Mouse (Mus musculus): ENCODE measurements around the gene Best2.
A peak's percentile ranks its signal among the peaks of the same experiment; 100 is the strongest.

Gene Best2

DNA sequence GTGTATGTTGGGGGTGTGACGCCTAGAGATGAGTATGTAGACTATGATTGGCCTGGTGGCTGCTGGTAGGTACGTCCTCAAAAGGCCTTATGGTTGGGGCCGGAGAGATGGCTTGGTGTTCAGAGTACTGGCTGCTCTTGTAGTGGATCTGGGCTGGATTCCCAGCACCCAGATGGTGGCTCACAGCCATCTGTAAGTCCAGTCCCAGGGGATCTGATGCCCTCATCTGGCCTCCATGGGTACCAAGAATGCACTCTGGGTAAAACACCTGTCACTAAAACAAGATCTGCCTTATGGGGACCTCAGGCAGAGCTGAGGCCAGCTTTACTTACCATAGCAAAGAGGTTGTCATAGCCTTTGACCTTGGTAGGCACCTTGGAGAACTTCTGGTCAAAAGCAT, 9.5 kb upstream of the Best2 start:
- DNase-seq (ENCODE audit: extremely low spot score) = no peak

DNA sequence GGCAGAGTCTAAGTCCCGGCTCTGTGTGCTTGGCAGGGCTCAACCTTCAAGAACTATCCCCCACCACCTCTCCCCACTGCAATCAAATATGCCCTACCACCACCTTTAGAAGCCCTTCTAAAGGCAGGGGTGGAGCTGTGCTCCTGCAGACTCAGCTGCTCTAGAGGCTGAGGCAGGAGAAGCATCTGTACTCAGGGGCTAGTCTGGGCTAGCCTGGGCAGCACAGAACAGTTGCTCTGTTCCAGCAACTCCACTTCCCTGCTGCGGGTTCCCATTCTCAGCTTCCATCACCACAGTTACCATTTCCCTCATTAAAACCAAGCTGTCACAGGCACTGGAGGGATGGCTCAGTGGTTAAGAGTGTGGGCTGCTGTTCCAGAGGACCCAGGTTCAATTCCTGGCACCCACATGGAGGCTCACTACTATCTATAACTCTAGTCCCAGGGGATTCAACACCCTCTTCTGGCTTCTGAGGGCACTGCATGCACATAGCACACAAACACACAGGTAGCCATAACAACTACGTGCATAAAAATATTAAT, 7.3 kb upstream of the Best2 start:
- DNase-seq (ENCODE audit: extremely low spot score) = no peak

DNA sequence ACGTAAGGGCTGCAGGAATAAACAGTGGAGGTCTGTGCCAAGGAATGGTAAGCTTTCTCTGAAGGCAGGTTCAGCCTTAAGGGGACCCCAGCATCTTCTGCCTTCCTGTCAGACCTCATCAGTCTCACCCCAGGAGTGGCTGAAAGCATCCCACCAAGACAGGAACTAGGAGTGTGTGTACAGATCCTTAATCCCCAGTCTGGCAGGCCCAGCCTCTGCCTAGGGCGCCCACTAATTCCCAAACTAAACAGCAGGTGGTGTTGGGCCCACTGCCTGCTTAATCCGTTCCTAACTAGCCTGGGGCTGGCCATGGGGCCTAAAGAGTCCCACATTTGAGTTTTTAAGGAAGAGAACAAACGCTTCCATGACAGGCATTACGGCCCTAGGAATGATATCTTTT, 2.9 kb upstream of the Best2 start:
- no peak for DNase-seq (ENCODE audit: extremely low spot score)

DNA sequence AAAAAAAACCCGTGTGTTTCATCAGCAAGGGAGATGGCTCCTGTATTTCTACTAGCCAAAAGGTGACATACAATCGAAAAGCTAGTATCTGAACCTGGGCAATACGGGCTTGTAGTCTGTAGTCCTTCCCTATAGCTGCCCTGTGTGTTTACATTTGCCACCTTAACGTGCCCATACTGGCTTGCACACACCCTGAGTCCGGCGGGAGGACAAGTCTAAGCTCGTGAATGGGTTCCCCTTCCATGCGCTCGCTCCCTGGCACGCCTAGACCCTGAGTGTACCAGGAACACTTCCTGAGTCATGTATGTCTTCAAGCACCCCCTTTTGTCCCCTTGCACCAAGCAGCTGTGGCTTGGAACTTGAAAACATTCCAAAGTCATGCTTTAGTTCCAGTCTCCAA, 2.4 kb upstream of the Best2 start:
- DNase-seq (ENCODE audit: extremely low spot score) = no peak

DNA sequence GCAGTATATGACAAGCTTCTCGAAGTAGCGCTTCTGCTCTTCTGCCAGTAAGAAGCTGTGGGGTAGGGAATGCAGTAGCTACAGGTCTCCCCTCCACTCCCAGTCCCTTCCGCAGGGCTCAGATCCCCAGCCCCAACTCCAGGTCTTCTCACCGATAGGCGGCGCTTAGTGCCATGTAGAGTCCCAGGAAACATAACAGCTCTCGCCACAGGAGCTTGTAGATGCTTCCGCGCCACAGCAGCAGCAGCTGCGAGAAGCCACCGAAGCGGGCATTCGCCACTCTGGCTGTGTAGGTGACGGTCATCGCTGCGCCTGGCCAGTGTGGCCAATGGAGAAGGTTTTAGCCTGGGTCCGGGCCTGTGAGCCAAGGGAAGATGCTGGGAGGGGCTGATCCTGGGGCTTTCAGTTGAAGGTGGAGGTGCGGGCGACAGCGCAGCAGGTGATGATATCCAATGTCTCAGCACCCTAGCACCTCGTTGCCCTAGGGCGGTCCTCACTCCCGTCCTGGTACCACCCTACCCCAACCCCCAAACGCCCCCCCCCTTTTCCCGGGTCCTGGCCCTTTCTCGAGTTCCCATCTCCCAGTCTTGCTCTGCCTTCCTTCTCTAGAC, 996 bp downstream of the Best2 start:
- peak; percentile 75 for DNase-seq (ENCODE audit: extremely low spot score)

DNA sequence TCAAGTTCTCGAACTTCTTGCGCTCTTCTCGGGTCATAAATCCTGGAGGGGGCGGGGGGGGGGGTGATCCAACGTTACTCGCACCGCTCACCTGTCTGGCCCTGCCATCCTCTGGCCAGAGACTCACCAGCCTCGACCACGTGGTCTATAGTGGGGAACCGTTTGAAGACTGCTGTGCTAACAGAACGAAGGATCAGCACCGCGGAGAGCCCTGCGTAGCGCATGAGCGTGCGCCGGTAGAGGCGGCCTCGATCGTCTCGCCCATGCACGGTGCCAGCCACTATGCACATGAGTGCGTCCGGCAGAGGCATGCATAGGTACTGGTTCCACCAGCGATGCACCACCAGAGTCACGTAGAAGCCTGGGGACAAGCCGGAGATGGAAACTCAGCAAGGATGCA, 3.1 kb downstream of the Best2 start:
- no peak for DNase-seq (ENCODE audit: extremely low spot score)

DNA sequence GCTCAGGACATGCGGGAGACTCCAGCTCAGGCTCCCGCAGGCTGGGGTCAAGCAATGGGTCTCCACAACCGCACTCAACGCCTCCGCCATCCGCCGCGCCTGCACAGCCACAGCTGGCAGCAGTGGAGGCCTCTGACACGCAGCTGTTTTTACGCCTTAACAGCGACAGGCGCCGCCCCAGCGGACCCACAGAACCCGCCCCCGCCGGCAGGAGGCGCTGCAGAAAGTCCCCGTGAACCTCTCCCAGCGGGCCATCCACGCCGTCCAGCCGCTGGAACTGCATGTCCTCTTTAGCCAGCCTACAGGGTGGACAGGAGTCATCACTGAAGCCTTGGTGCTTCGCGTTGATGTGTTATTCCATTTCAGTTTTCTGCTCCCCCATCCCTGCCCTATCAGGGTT, 6.6 kb downstream of the Best2 start:
- DNase-seq (ENCODE audit: extremely low spot score) = peak; percentile 47

DNA sequence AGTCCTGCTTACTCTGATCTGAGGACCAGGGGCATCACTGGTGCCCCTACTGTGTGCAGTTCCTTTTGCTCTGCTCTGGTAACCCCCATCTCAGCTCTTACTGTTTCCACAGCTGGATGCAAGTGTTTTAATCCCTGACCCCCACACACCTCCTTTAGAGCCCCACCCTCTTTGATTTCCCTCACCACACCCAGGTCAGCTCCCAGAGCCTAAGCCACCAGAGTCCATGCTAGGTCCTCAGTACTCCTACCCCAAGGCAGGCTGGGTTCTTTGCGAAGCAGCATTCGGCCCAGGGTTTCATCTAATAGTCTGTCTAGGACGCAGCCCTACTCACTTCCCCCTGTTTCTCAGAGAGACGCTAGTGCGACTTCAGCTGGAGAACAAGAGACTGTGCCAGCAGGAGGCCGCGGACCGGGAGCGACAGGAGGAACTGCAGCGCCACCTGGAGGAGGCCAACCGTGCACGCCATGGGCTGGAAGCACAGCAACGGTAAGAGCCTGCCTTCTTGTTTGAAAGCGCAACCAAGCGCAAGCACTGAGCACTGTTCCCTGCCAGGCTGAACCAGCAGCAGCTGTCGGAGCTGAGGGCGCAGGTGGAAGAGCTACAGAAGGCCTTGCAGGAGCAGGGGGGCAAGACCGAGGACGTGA, 16.6 kb downstream of the Best2 start:
- peak; percentile 89 for DNase-seq (ENCODE audit: extremely low spot score)

DNA sequence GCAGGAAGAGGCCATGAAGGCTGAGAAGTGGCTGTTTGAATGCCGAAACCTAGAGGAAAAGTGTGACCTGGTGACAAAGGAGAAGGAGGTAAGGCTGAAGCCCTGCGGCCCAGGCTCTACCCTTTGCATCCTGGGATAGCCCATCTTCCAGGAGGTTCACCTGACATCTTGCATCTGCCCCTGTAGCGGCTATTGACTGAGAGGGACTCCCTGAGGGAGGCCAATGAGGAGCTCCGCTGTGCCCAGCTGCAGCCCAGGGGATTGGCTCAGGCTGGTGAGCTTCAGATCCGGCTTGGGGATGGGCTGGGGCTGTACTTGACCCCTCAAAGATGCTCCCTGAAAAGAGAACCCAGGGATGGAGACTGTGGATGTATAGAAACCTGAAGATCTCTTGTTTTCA, 17.4 kb downstream of the Best2 start:
- DNase-seq (ENCODE audit: extremely low spot score) = no peak

DNA sequence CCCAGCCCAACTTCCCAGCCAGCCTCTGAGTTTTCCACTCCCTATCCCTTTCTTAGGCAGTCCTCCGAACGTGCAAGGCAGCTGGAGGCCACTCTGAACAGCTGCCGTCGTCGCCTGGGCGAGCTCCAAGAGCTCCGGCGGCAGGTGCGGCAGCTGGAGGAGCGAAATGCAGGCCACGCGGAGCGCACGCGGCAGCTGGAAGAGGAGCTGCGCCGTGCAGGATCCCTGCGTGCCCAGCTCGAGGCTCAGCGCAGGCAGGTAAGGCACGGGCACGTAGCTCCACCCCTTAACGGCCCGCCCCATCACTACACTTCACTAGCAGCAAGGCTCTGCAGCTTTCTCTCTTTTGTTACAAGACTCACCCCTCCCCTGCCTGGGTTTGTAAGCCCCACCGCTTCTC, 18.7 kb downstream of the Best2 start:
- DNase-seq (ENCODE audit: extremely low spot score) = no peak

DNA sequence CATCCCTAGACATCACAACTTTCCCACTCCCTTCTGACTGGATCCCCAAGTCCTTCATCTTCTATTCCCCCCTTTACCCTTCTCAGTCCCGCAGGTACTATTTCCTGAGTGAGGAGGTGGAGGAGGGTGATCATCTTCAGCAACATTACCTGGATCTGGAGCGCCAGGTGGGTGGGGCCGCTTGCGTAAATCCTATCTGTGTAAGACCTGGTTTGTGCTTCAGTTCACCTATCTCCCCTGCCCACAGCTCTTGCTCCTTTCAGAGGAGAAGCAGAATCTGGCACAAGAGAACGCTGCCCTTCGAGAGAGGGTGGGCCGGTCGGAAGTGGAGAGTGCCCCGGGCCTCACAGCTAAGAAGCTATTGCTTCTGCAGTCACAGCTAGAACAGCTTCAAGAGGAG, 20.0 kb downstream of the Best2 start:
- no peak for DNase-seq (ENCODE audit: extremely low spot score)

DNA sequence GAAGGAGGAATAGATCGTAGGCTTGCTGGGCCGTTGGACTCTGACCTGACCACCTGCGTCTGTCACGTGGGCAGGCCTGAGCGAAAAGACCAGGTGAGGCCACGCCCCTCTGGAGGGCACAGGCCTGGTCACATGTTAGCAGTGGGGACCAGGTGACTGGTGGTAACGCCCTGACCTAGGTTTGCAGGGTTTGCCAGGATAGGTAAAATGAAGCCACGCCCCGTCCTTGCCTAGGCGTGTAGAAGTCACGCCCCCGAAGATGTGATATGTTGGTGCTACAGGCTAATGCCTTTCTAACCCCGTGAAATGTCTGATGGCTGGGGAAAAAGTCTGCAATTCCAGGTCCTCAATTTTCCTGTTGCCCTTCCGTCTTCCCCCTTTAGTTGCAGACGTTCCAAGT, 23.5 kb downstream of the Best2 start:
- no peak for DNase-seq (ENCODE audit: extremely low spot score)

DNA sequence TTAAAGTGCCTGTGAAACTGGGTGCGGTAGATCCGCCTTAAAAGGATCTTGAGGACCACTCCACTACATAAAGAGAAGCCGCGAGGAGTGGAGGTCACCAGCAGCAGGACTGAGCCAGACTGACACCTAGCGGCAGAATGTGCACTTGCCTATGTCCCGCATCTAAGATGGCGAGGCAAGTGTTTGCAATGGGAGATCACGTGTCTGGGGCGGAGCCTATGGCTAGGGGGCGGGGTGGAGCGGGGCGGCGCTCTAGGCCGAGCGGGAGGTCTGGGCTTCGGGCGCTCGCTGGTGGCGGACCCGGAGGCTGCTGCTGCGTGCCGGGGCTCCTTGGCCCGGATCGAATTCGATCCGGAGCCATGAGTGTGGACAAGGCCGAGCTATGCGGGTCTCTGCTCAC, 24.0 kb downstream of the Best2 start, which contains the start of gene Hook2:
TSS of gene Hook2 (plus strand) at position 255 of the 400 bp plus-strand sequence.
- peak; percentile 97 for DNase-seq (ENCODE audit: extremely low spot score)

DNA sequence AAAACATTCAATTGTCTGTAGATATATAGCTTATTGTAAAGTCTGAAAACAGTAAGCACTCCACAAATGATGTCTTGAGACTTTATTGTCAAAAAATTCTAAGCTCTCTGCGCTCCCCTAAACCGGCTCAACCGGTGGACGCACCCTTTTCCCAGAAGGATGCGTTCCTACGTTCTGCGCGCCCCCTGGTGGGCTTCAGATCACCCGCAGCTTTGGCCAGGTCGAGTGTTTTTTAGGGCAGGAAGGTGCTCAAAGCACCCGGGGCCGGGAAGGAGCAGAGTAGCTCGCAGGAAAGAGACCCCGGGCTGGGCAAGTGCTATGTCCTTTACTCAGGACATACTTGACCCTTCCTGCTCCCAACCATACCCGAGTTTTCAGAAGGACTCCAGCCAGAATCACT, 24.5 kb downstream of the Best2 start:
- DNase-seq (ENCODE audit: extremely low spot score) = peak; percentile 89

DNA sequence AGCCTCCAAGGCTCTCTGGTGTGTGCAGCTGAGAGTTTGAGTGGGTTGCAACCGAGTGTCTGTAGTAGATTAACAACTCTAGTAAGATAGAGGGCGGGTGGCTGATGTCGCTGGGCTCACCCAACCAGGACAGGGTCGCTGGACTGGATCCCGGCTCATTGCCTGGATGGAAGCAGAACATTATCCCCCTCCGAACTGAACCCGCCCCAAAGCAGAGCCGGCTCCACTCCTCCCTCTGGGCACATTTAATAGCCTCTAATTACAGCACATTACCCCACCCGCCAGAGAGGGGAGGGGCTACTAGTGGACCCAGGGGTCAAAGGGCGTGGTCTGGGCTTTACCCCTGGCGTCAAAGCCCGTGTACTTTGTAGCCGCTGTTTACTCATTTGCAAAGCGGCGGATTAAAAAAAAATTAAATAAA, 25.0 kb downstream of the Best2 start:
- DNase-seq (ENCODE audit: extremely low spot score) = peak; percentile 47

DNA sequence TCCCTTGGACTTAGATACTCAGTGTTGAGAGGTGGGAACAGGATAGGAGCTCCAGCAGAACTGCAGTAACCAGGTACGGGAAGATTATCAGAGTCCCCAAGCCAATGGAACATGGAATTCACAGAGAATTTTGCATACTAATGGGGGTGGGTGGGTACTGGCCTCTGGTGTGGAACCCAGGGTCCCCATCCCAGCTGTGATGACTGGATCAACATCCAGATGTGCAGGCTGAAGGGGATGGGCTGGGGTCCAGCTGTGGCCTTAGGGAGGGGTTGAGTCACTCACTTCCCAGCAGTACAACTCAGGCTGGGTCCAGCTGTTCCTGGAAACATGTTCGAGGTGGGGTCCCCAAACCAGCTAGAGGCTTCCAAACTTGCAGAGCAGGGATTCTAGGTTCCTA, 26.4 kb downstream of the Best2 start:
- no peak for DNase-seq (ENCODE audit: extremely low spot score)

DNA sequence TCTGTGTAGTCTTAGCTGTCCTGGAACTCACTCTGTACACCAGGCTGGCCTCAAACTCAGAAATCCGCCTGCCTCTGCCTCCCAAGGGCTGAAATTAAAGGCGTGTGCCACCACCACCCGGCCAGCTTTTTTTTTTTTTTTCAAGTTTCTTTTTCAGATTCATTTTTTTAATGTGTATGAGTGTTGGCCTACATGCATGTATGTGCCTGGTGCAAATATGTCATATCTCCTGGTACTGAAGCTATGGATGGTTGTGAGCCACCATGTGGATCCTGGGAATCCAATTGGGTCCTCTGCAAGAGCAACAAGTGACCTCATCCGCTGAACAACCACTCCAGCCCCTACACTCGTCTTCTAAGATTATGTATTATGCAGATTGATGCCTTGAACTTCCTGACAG, 26.9 kb downstream of the Best2 start:
- no peak for DNase-seq (ENCODE audit: extremely low spot score)

DNA sequence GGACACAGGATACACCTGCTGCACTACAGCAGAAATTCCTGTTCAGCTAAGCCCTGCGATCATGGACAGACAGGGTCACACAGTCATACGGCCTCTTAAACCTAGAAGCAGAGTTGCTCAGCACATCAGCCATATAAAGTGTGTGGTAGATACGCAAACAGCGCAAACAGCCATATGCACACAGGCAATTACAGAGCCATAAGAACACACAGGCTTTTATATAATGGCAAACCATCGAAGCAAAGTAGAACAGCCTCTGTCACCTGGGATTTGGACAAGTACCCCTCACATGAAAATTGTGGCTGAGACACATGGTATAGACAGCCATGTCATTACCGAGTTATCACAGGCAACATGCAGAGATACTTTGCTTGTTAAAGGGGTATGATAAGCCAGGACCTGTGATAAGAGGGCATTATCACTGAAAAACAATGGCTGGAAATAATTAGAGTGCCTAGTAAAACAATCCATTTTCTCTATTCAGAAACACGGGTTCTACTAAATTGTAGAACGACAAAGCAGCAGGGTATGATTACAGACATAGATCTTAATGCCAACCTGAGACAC, 27.9 kb downstream of the Best2 start:
- DNase-seq (ENCODE audit: extremely low spot score) = no peak

DNA sequence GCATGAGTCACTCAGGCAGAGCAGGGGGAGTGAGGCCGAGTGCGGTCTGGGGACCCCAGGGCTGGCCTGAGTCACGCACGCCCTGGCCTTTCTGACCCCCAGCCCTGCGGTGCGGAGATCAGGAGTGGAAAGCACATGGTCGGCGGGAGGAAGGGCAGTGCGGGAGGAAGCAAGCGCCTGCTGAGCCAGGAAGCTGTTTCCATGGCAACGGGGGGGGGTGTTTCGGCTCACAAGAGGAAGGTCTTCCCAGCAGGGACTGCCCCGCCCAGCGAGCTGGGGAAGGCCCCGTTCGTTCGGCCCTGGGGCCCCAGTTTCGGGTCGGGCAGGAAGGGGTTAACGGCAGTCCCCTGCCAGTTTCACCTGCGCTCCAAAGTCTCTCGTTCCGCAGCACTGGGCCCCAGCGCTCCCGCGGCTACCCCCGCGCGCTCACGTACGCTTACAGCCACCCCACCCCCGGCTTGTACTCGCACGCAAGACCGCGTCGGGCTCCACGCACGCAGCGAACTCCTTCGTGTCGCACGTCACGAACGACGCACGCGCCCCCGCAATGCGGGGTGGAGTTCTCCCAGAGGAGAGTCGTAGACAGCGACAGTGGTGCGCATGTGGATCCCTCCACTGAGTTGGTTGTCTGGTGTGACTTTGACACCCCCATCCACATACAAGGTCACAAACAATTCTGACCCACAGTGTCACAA, 28.5 kb downstream of the Best2 start:
- peak; percentile 85 for DNase-seq (ENCODE audit: extremely low spot score)

DNA sequence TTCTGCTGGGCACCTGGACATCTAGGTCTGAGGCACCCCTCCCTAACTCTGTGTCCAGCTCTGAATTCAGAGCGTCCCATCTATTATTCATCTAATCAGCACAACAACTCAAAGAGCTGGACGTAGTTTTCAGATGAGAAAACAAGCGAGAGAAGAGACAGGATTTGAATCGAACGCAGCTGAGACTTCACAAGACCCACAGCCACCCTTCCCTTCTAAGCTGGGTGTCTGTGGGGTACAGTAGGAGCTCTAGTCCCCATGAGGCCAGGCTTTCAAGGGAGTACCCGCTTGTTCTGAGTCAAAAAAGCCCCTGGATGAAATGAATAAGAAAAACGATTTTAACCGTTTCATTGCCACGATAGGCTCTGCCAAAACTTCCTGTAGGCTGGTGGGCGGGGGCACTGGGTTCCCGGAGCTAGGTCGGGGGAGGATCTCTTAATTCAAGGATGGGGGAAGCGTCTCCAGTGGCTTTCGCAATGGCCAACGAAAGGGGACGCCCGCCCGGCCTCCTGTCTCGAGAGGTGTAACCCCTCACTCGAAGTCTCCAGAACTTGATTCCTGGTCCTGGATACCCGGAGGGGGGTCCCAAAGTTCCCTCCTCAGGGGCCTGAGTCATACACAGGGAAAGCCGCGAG, 29.2 kb downstream of the Best2 start:
- no peak for DNase-seq (ENCODE audit: extremely low spot score)

DNA sequence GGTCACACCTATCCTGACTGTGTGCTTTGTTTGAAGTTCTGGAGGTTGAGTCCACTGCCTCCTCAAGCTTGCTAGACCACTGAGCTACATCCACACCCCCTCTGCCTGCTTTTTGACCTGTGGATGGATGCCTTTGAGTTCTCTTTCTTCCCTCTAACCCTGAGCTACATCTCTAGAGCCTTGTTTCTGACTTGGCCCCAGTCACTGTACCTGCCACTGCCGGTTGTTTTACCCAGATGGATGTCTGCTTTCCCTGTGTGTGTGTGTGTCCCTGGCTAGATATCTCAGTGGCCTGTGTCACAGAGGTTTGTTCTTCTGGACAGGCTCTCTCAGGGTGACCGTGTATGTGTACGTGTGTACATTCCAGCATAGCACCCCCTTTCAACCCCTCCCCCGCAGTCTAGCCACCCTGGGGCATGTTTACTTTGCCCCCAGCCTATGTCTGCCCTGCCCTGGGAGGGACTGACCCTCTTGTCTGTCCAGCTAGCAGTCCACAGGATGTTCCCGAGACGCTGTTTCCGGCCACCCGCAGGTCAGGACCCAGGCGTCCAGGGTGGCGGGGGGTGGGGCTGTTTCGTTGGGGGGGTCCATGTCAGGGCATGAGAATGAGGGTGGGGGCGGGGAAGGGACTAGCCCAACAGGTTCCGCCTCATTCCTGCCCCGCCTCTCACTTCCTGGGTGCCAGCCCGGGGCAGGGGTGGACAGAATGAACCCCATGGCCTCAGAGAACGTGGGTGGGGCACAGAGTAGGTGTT, 29.9 kb downstream of the Best2 start:
- DNase-seq (ENCODE audit: extremely low spot score) = peak; percentile 42

Measured in embryo, embryonic 9.5 days (tissue).